Mouse (Mus musculus): ENCODE measurements around the gene Apobec3.
A peak's percentile ranks its signal among the peaks of the same experiment; 100 is the strongest.
"Not testable (repeated sequence)": the region's sequence is repeated elsewhere in the genome, so short reads cannot be mapped to it uniquely, and the experiment has no call there.

The Apobec3 gene

GRCm38 (mm10) chr15:79927637-79928122 is 36.2 kb downstream of the Apobec3 start:
- DNase-seq (ENCODE audit: low read depth, low spot score): peak; percentile 95

DNA sequence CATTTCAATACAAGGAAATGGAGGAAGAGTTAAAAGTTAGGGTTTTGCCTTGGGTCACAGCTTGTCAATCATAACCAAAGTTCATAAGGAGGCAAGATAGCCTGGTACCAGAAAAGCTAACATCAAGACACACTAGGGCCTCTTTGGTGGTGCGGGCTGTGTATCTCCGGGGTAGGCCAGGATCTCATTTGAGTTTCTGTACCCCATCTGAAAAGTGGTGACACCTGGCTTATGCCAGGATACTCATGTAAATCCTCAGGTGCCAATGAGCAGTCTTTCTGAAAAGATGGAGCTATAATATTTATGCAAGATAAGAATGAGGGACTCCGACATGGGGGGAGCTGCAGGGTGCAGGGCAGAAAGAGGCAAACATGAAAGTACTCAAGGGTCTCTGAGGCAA is 36.9 kb downstream of the Apobec3 start:
- DNase-seq (ENCODE audit: low read depth, low spot score): no peak

- no peak for DNase-seq (ENCODE audit: low read depth, low spot score)
Measured at GRCm38 (mm10) chr15:79928736-79929135, 37.3 kb downstream of the Apobec3 start.

- DNase-seq (ENCODE audit: low read depth, low spot score): no peak
Measured at GRCm38 (mm10) chr15:79929734-79930133, 38.3 kb downstream of the Apobec3 start.

- peak; percentile 94 for DNase-seq (ENCODE audit: low read depth, low spot score)
Measured at GRCm38 (mm10) chr15:79931496-79932141, 40.2 kb downstream of the Apobec3 start.

- peak; percentile 95 for DNase-seq (ENCODE audit: low read depth, low spot score)
Measured at GRCm38 (mm10) chr15:79932323-79932987, 41.0 kb downstream of the Apobec3 start.

DNA sequence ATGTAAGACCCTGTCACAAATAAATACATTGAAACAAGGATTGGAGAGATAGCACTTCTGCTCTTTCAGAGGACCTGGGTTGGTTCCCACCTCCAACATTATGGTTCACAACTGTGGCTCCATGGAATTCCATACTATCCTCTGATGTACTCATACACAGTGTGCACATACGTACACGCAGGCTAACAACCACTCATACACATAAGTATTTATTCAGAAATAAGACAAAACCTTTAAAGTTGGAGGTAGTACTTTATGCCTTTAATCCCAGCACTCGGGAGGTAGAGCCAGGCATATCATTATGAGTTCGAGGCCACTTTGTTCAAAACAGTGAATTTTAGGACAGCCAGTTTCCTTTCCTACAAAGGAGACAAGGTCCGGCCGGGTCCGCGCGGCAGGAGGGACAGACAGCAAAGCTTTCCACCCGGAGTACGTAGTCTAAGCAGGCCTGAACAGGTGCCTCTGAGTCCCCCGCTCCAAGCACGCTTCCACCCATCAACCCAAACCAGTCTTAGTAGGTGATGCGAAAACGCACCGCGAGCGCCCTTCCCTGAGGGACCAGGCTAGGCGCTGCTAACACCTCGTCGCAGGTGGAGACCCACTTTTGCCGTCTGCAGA is 41.7 kb downstream of the Apobec3 start:
- DNase-seq (ENCODE audit: low read depth, low spot score): no peak

DNA sequence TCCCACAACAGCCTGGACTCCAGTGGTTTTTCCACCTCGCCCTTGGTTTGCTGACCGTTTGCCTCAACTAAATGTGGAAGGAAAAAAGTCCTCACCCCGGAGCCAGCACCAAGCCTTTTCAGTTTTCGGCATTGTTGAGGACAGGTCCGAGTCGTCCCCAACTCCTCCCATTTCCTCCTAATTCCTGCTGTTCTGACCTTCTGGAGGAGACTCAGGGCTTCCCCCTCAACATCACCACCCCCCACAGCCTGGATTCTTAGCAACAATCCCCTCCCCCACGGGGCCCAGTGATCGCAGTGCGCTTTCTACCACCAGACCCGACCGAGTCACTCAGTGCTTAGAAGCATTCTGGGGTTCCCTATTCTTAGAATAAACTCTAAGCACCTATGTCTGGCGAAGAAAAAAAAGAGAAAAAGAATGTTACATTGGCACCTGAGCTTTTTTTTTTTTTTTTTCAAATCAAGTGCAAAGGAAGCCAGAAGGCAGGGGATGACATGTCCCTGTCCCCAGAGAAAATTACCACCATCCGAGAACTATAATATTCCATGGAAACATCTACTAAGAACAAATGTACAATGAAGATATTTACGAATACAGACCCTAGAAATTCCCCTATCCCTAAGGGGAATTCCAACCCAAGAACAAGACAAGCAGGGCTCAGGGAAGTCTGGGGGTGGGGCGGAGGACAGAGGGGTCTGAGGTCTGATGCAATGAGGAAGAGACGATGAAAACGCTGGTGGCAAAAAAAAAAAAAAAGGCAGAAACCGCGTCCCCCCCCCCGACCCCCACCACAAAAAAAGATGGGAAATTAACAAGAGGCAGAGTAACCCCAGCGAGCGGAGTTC is 42.4 kb downstream of the Apobec3 start:
- peak; percentile 94 for DNase-seq (ENCODE audit: low read depth, low spot score)

- peak; percentile 87 for DNase-seq (ENCODE audit: low read depth, low spot score)
Measured at GRCm38 (mm10) chr15:79934776-79935175, 43.3 kb downstream of the Apobec3 start.

DNA sequence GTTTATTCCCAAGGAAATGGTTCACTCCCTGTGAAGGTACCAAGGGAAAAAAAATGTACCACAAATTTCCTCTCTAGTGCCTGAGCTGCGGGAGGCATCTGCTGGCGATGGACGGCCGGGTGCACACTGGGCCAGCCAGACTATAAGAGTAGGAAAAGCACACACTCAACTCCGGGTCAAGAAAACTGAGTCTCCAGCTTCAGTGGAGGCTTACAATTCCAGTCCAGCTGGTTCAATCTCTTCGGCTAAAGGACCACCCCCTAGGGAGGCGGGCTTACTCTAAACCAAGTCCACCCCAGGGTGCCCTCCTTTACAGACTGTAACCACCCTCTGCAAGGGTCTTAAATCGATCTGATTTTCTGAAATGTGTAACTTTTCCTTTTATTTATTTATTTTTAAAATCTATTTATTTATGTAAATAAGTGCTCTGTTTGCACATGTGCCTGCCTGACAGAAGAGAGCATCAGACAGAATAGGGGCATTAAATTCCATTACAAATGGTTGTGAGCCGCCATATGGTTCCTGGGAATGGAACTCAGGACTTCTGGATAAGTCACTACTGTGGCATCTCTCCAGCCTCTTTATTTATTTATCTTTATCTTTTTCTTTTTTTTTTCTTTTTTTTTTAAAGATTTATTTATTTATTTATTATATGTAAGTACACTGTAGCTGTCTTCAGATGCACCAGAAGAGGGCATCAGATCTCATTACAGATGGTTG is 44.4 kb downstream of the Apobec3 start:
- peak; percentile 72 for DNase-seq (ENCODE audit: low read depth, low spot score)

DNA sequence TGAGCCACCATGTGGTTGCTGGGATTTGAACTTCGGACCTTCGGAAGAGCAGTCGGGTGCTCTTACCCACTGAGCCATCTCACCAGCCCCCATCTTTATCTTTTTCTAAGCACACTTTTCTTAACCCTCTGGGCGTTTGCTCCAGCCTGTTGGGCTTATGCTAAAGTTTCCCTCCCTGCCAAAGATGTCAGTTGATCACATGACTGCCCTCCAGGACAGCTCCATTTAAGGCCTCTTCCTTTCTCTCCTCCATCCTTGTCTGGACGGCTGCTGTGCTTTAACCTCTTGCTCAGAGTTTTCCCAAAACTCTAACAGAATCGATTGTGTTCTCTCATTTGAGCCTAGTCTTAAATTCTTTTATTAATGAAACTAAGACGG is 44.9 kb downstream of the Apobec3 start:
- DNase-seq (ENCODE audit: low read depth, low spot score): no peak

DNA sequence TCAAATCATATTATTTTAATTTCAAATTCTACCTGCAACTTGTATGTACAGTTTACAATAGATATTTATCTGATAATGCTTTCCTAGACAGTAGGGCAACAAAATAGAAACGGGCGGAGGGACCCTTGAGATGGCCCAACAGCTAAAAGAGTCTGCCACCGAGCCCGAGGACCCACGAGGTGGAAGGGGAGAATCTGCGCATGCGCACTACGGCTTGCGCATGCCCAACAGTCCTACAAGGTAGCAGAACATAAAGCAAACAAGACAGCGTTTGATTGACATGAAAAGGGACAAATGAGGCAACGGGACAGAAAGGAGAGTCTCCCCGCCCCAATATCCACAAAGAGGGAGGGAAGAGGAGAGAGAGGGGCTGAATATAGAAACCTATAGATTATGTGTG is 47.6 kb downstream of the Apobec3 start:
- peak; percentile 95 for DNase-seq (ENCODE audit: low read depth, low spot score)

- not testable (repeated sequence) for DNase-seq (ENCODE audit: low read depth, low spot score)
Measured at GRCm38 (mm10) chr15:79939501-79939900, 48.0 kb downstream of the Apobec3 start.

DNA sequence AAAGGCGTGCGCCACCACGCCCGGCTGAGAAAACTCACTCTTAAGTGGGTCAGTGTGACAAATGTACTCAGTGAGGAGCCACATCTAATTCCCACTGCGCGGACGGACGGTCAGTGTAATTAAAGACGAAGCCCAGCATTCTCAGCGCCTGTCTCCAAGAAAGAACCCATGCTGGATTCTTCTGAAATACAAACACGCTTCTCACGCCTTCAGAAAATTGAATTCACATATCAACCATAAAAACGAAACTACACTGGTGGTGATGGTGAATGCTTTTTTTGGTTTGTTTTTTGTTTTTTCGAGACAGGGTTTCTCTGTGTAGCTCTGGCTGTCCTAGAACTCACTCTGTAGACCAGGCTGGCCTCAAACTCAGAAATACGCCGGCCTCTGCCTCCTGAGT is 48.5 kb downstream of the Apobec3 start:
- DNase-seq (ENCODE audit: low read depth, low spot score): no peak

GRCm38 (mm10) chr15:79940932-79941331 is 49.5 kb downstream of the Apobec3 start:
- DNase-seq (ENCODE audit: low read depth, low spot score): peak; percentile 91

DNA sequence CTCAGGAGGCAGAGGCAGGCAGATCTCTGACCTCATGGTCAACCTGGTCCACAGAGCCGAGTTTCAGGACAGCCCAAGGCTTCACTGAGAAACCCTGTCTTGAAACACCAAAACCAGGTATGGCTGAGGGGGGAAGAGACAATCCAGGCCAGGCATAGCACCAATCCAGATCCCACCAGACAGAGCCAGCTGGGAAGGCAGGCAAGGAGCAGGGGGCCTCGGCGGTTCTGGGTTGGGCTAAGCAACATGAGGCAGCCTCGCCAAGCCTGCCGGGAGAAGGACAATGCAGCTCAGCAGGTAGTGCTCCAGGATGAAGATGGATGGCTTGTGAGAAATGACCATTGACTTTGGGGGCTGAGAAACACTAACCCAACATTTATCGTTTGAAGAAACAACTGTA is 51.1 kb downstream of the Apobec3 start:
- DNase-seq (ENCODE audit: low read depth, low spot score): peak; percentile 73

DNA sequence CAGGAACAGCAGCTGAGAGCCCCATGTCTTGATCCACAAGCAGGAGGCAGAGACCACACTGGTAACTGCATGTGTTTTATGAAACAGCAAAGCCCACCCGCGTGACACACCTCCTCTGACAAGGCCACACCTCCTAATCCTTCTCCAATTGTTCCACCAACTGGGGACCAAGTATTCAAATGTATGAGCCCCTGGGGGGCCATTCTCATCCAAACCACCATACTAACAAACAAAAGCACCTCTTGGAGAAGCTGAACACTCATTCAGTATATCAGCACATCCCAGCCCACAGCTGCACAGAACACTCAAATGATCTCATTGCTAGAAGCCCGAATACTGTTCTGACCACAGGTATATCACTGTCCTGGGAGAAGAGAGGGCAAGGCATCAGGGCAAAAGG is 52.1 kb downstream of the Apobec3 start:
- peak; percentile 85 for DNase-seq (ENCODE audit: low read depth, low spot score)

DNA sequence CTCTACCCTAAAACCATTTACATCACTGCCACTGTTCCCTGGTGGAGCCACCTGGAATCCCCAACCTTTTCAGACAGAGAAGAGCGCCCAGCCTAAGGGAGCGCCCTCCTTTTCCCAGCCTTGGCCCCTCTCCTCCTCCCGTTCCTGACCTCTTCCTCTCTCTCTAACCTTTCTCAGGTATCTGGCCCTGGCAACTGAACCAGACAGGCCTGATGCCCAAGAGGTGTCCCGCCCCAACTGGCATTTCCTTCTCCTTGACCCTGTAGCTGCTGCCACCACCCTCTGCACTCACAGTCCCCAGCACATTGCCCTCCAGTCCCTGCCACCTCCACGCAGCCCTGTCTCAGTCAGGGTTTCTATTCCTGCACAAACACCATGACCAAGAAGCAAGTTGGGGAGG is 53.5 kb downstream of the Apobec3 start:
- DNase-seq (ENCODE audit: low read depth, low spot score): no peak

DNA sequence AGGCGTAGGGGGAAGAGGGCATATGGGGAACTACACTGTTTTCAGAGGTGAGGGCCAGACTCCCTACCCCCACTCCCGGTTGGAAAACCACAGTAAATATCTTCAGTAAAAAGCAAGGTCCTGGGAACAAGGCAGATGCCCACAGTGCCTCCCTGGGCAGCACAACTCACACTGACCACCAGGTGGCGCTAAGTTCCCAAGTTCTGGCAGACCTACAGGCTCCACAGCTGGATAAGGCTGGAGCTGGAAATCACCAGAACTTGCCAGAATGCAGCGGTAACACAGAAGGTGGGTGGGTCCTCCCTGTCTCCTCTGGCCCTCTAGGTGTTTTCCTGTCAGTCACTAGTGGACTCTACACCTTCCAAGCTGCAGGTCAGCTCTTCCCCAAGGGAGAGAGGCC is 54.6 kb downstream of the Apobec3 start:
- peak; percentile 92 for DNase-seq (ENCODE audit: low read depth, low spot score)

- peak; percentile 81 for DNase-seq (ENCODE audit: low read depth, low spot score)
Measured at GRCm38 (mm10) chr15:79946790-79947189, 55.3 kb downstream of the Apobec3 start.

DNA sequence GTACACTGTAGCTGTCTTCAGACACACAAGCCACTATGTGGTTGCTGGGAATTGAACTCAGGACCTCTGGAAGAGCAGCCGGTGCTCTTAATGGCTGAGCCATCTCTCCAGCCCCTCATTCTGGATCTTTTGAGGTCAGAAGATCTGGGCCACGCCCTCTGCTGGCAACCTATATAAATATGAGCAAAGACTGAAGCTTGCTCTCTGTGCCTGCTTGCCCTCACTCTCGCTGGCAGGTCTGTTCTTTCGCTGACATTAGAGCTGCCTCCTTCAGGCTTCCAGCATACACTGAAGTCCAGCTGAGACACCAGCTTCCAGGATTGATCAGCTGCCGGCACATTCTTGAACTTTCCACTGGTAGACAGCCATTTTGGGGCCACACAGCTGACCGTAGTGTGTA is 56.2 kb downstream of the Apobec3 start:
- DNase-seq (ENCODE audit: low read depth, low spot score): no peak
